Mouse (Mus musculus) ZHBTc4 (cell line): ENCODE measurements around the gene Ppp6r2.

Experiments used
- DNase-seq: peaks from one replicate; pipeline ENCODE4 v3.0.0-alpha.2; 2011; ENCODE audit warnings: low read depth, low spot score

Gene Ppp6r2

GRCm38 (mm10) chr15:89181561-89182270, 29.6 kb upstream of the Ppp6r2 start:
- no peak for DNase-seq

DNA sequence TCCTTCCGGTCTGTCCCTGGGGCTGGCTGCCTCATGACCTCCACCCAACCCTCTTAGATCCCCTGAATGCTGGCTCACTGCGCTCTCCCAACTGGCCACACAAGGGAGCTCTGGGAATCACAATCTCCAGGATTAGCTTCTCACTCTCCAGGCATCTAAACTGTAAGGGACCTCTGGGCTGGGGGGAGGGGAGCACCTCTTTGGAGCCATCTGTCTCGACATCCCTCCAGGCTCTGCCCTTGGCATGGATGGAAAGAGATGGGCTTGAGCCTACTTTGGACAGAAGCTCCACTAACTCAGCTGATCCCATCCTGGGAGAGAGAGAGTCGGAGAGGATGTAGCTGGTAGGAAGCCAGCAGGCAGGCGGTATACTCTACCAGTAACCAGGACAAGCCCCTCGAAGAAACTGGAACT, 29.0 kb upstream of the Ppp6r2 start:
- peak; percentile 59 for DNase-seq

- DNase-seq: no peak
Measured at GRCm38 (mm10) chr15:89182842-89183241, 28.5 kb upstream of the Ppp6r2 start.

- DNase-seq: no peak
Measured at GRCm38 (mm10) chr15:89184141-89184936, 27.0 kb upstream of the Ppp6r2 start.

DNA sequence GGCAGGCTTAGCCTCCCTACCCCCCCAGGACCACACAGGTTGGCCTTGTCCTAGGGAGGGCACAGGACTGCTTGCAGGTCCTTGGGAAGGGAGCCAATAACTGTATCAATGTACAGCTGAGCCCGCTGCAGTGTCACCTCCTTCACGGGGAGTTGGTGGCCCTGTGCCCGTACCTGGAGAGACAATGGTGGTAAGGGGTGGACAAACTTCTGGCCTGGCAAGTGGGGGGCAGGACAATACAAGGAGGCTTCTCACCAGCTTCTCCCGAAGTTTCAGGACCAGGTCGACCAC, 26.5 kb upstream of the Ppp6r2 start:
- no peak for DNase-seq

GRCm38 (mm10) chr15:89195261-89195681, 16.1 kb upstream of the Ppp6r2 start:
- DNase-seq: peak; percentile 19

DNA sequence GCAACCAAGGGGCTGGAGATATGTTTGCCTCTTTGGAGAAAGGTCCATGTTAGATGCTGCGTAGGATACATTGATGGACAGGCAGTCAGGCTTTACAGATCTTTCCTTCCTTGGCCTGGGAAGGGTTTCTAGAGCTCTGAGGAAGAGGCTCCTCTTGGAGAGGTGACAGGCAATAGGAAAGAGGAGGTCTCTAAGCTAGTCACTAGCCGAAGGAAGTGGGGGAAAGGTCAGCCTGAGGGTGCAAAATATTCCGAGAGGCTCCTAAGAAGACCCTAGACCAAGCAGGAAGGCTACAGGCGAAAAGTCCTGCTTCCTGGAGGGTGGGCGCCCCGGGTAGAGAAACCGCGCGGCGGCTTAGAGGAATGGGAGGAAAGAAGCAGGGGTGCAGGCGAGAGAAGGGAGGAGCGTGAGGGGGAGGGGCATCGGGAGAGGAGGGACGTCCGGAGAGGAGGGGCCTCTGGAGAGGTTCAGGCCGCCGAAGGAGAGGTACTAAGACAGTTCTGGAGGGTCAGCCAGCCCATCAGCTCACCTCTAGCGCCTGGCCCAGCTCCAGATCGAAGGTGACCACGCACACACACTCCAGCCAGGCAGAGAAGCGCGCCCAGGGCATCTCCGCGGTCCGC, 15.6 kb upstream of the Ppp6r2 start:
- peak; percentile 93 for DNase-seq

DNA sequence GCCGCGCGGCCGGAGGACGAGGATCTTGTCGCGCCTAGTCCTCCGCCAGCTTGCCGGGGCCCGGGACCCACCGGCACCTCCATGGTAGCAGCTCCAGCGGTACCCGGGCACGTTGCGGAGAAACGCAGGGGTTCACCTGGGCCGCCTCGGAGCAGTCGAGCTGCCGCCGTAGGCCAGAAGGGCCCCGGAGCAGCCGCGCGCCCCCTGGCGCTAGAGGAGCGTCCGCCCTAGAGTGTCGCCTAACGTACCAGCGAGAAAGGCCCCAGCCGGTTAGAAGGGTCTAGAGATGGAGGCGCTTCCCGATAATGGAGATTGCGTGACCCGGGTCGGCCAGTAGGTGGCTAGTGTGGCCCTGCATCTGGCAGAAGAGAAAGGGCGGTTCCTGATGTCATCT, 15.0 kb upstream of the Ppp6r2 start, which contains the start of gene Dennd6b:
Gene Dennd6b (minus strand): TSS at position 184 of the 394 bp plus-strand sequence.
- peak; percentile 98 for DNase-seq

GRCm38 (mm10) chr15:89197056-89197455, 14.3 kb upstream of the Ppp6r2 start:
- no peak for DNase-seq

GRCm38 (mm10) chr15:89207457-89207856, 3.9 kb upstream of the Ppp6r2 start:
- no peak for DNase-seq

GRCm38 (mm10) chr15:89209886-89210761, 1.2 kb upstream of the Ppp6r2 start:
- peak; percentile 85 for DNase-seq

DNA sequence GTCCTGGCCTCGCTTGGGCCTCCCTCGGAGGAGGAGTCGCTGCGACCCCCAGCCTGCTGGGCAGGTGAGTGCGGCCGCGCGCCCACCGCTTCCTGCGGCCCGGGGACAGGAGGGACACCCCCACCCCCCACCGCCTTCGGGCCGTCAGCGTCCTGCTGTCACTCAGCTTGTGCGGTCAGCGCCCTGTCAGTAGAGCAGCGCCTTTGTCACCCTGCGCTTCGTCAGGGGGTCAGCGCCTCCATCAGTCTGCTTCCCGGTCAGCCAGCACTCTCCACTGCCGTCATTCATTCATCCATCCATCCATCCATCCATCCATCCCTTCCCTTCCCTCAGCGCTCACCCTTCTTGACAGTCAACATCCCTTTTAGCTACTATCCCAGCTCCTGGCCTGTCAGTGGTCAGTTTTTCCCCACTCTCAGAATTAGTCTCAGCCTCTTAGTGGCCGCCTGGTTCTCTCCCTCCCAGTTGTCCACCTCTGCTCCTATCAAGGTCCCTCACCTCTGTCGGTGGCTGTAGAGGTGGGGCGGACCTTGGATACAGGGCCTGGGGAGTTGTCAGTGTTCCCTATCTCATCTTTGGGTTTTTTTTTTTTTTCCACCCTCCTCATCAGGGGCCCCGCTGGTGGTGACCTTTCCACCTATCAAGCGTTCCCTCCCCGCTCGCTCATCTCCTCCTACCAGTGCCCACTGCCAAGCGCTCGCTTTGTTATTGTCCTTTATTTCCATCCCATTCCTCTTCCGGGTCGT, 536 bp downstream of the Ppp6r2 start:
- DNase-seq: peak; percentile 10

- DNase-seq: peak; percentile 10
Measured at GRCm38 (mm10) chr15:89212495-89212894, 1.1 kb downstream of the Ppp6r2 start.

GRCm38 (mm10) chr15:89213517-89213916, 2.2 kb downstream of the Ppp6r2 start:
- no peak for DNase-seq

DNA sequence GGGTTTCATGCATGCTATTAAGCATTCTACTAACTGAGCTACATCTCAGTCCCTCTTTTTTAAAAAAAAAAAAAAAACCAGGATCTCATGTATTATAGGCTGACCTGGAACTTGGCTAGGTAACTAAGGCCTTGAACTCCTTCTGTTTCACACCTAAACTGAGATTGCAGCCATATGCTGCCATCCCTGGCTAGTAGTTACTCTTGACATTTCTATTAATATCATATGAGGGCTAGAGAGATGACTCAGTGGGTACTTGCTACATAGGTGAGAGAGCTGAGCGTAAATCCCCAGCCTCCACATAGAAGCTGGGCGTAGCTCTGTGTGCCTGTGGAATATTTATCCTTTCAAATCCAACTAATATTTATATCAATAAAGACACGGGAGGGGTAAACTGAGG, 3.6 kb downstream of the Ppp6r2 start:
- no peak for DNase-seq

- DNase-seq: no peak
Measured at GRCm38 (mm10) chr15:89215611-89216233, 4.4 kb downstream of the Ppp6r2 start.

- peak; percentile 12 for DNase-seq
Measured at GRCm38 (mm10) chr15:89233586-89233985, 22.2 kb downstream of the Ppp6r2 start.

DNA sequence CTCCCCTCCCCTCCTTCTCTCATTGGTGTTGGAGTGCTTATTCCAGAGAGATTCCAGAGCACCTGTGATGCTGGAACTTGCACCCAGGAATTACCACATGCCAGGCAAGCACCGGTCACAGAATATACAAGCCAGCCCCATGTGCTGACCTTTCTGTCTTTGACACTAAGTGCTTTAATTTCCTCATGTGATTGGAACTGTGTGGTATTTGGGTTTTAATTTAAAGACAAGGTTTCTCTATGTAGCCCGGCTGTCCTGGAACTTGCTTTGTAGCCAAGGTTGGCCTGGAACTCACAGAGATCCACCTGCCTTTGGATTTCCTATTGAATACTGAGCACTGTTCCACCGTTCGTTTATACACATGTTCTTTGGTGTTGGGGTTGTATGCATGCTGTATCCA, 22.7 kb downstream of the Ppp6r2 start:
- no peak for DNase-seq

DNA sequence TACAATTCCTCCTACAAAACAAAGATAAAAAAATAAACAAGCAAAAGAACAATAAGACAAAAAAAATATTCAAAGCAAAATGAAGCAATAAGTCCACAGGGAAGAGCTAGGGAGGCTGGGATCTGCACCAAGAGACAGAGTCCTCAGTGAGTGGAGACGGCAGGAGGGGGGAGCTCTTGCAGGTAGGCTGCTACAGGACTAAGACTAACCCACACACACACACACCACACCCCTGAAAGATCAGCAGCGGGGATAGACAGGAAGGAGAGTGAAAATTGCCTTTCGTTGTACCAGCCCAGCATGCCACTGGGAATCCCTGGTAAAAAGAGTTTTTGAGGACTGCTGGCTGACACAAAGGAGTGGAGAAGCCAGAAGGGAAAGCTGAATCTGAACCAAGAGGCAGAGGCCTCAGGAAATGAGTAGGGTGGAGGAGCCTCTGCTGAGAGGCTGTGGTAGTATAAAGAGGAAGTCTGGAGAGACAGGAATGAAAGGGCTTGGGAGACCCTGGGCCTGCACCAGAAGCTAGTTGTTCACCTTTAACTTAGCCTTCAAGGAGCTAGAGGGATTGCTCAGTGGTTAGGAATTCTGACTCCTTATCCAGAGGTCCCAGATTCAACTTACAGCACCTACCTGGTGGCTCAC, 28.5 kb downstream of the Ppp6r2 start:
- no peak for DNase-seq

DNA sequence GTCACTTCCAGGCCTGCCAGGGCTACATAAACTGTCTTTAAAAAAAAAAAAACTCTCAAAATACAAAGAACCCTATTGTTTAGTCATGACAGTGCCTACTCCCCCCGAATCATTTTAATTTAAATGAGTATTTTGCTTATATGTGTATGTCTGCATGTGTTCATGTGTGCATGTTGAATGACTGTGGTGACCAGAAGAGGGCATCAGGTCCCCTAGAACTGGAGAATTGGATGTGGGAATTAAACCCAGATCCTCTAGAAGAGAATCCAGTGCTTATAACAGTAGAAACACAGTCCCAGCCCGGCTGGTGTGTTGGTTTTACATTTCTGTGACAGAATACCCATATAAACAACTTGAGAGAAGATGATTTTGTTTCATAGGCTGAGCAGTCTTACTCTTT, 29.7 kb downstream of the Ppp6r2 start:
- peak; percentile 7 for DNase-seq
